29 mouse cellular contexts compared by ENCODE assay signal in the genomic region with DNA sequence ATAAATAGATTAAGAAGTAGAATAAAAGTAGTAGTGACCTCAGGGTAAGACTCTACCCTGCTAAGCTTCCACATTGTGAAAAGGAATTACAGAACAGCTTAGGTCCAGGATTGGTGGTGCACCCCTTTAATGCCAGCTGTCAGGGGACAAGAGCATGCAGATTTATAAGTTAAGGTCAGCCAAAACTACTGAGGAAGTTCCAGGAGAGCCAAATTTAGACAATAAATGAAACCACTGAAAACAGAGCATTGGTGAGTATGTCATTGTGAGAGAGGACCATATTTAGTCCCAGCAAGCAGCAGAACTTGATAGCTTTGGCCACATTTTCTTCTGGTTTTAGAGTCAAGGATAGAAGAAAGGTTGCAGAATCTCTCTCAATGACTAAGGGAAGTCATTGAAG.
"Had no signal": no experiment of that assay in that cellular context is flagged by ENCODE, and none has a peak within 500 bp of the region (broad histone marks: within the 10 kb centered on the region; RNA-seq: fewer than 3 reads in every experiment).

No protein-coding gene starts in this region.

- H3K9me3 ChIP-seq: limb, embryonic 10.5 days; limb, embryonic 13.5 days; limb, embryonic 15.5 days; liver, embryonic 12.5 days; liver, embryonic 13.5 days; liver, embryonic 15.5 days; lung, embryonic 15.5 days; midbrain, embryonic 10.5 days; midbrain, embryonic 12.5 days; midbrain, embryonic 13.5 days; midbrain, embryonic 15.5 days had no signal

- DNase-seq: left cerebral cortex, postnatal 4 days; liver; liver, embryonic 13.5 days; liver, postnatal 0 days; lung, adult 18-20 months; lung, adult 2 months; lung, embryonic 14.5 days; lung, postnatal 10 days; lung, postnatal 14 days; lung, postnatal 36 days; lung, postnatal 4 days; midbrain, embryonic 14.5 days had no signal

- H3K27me3 ChIP-seq: limb, embryonic 12.5 days; limb, embryonic 13.5 days; limb, embryonic 15.5 days; liver, embryonic 12.5 days; liver, embryonic 13.5 days; liver, embryonic 15.5 days; lung, embryonic 15.5 days; megakaryocyte, embryonic 14.5 days; midbrain, embryonic 12.5 days; midbrain, embryonic 13.5 days; midbrain, embryonic 15.5 days had no signal

- H3K4me1 ChIP-seq: limb, embryonic 10.5 days; limb, embryonic 12.5 days; liver, embryonic 12.5 days; liver, embryonic 13.5 days; liver, embryonic 15.5 days; lung, embryonic 15.5 days; megakaryocyte, embryonic 14.5 days; midbrain, embryonic 13.5 days; midbrain, embryonic 15.5 days had no signal

- H3K4me3 ChIP-seq: limb, embryonic 10.5 days; limb, embryonic 12.5 days; limb, embryonic 13.5 days; limb, embryonic 15.5 days; liver, embryonic 12.5 days; liver, embryonic 13.5 days; liver, embryonic 15.5 days; lung, embryonic 15.5 days; megakaryocyte, embryonic 14.5 days; midbrain, embryonic 10.5 days; midbrain, embryonic 12.5 days; midbrain, embryonic 13.5 days; midbrain, embryonic 15.5 days; myocyte had no signal

- H3K36me3 ChIP-seq: limb, embryonic 10.5 days; limb, embryonic 12.5 days; limb, embryonic 13.5 days; limb, embryonic 15.5 days; liver, embryonic 12.5 days; liver, embryonic 13.5 days; liver, embryonic 15.5 days; lung, embryonic 15.5 days; midbrain, embryonic 10.5 days; midbrain, embryonic 12.5 days; midbrain, embryonic 13.5 days; midbrain, embryonic 15.5 days had no signal

- H3K9ac ChIP-seq: limb, embryonic 12.5 days; limb, embryonic 13.5 days; limb, embryonic 15.5 days; liver, embryonic 12.5 days; liver, embryonic 13.5 days; liver, embryonic 14.5 days; liver, embryonic 15.5 days; liver, postnatal 0 days; lung, embryonic 14.5 days; lung, embryonic 15.5 days; midbrain, embryonic 12.5 days; midbrain, embryonic 13.5 days; midbrain, embryonic 15.5 days had no signal

- H3K27ac ChIP-seq: limb, embryonic 10.5 days; limb, embryonic 12.5 days; limb, embryonic 13.5 days; limb, embryonic 15.5 days; liver, embryonic 12.5 days; liver, embryonic 13.5 days; liver, embryonic 14.5 days; liver, embryonic 15.5 days; lung, embryonic 15.5 days; macrophage; midbrain, embryonic 10.5 days; midbrain, embryonic 12.5 days; midbrain, embryonic 13.5 days; midbrain, embryonic 15.5 days had no signal

- H3K4me2 ChIP-seq: limb, embryonic 12.5 days; limb, embryonic 13.5 days; limb, embryonic 15.5 days; liver, embryonic 11.5 days; liver, embryonic 12.5 days; liver, embryonic 13.5 days; liver, embryonic 15.5 days; lung, embryonic 14.5 days; lung, embryonic 15.5 days; midbrain, embryonic 11.5 days; midbrain, embryonic 12.5 days; midbrain, embryonic 13.5 days; midbrain, embryonic 15.5 days had no signal
